In the genomic region with DNA sequence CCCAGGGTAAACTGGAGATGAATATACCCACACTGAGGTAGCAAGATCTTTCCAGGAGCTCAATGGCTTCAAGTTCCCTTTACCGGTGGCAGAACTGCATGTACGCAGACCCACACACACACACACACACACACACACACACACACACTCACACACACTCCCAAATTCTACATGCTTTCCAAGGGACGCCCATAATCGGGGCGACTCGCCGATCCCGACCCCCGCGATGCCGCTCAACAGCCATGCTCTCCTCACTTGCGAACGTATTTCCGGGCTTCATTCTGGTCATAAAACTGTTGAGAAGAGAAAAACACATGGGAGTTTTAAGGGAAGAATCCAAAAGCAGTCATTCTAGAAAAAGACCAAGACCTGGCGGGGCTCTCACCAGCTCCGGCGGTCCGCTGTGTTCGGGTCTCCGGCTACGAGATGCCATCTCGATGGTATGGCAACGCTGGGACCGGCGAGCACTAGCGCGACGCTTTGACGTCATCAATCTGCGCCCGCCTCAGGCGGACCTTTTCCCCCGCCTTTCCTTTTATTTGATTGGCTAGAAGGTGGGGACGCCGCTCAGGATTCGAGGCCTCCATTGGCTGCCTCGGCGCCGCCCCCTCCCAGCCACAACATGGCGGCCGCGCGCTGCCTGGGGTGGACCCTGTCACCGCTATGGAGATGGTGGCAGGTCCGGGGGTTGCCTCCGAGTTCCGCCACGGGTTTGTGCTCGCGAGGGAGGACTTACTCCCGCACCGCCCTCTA, we compare ENCODE assay signal across 8 mouse cellular contexts. TPM values are rescaled to one million over a fixed set of nuclear protein-coding genes. Genes with fewer than 3 reads are reported as not detected.
DNase-seq lines count a peak whose midpoint lies in the region; ATAC-seq and TF ChIP-seq lines count a peak whose summit lies in the region.

Dnajc30 (plus strand) TSS at position 574 of the 753 bp plus-strand sequence.

- TF ChIP-seq POLR2A in bone marrow macrophage, adult 2 months (IDR thresholded peaks at IDR 0.05; ENCODE audit: borderline replicate concordance, low read depth, low read length): no peak
- peak; percentile 86 for TF ChIP-seq POLR2A in embryonic fibroblast, embryonic 13.5 days (IDR thresholded peaks at IDR 0.05; ENCODE audit: low read depth, low read length)

- H3K4me3 ChIP-seq in bone marrow macrophage, adult 2 months (ENCODE audit: insufficient read depth, low read length): peak within 1 kb of the TSS; percentile 96
- H3K4me3 ChIP-seq in embryonic fibroblast, embryonic 13.5 days (ENCODE audit: insufficient read depth, low read length): peak within 1 kb of the TSS; percentile 89
- H3K4me3 ChIP-seq in kidney, embryonic 14.5 days (ENCODE audit: low read length): peak within 1 kb of the TSS; percentile 90
- peak within 1 kb of the TSS; percentile 95 for H3K4me3 ChIP-seq in limb, embryonic 15.5 days

- peaks cover 14% of the 10 kb centered on the region for H3K4me1 ChIP-seq in bone marrow macrophage, adult 2 months (ENCODE audit: control insufficient read depth, insufficient read depth, low read length)
- no peaks in the 10 kb centered on the region for H3K4me1 ChIP-seq in embryonic fibroblast, embryonic 13.5 days (ENCODE audit: control insufficient read depth, insufficient read depth, low read length)
- H3K4me1 ChIP-seq in kidney, embryonic 14.5 days (ENCODE audit: control insufficient read depth, insufficient read depth, low read length): peaks cover 11% of the 10 kb centered on the region
- peaks cover 21% of the 10 kb centered on the region for H3K4me1 ChIP-seq in limb, embryonic 15.5 days

- TF ChIP-seq CTCF in bone marrow macrophage, adult 2 months (IDR thresholded peaks at IDR 0.05; ENCODE audit: low read depth, low read length): no peak
- no peak for TF ChIP-seq CTCF in embryonic fibroblast, embryonic 13.5 days (IDR thresholded peaks at IDR 0.05; ENCODE audit: borderline replicate concordance, insufficient read depth, low read length)

- WGBS in kidney, embryonic 14.5 days: under 1% methylated on average over 52 of the region's 52 CpGs
- WGBS in limb, embryonic 15.5 days: under 1% methylated on average over 52 of the region's 52 CpGs

- H3K9ac ChIP-seq in kidney, embryonic 14.5 days (ENCODE audit: low read depth, low read length): peak within 1 kb of the TSS; percentile 89
- H3K9ac ChIP-seq in limb, embryonic 15.5 days: peak within 1 kb of the TSS; percentile 79

- no peaks in the 10 kb centered on the region for H3K27me3 ChIP-seq in kidney, embryonic 14.5 days (ENCODE audit: control insufficient read depth, insufficient read depth, low read length)
- H3K27me3 ChIP-seq in limb, embryonic 15.5 days: no peaks in the 10 kb centered on the region

- peak within 1 kb of the TSS; percentile 30; the same call in 1 of the 2 replicates for H3K27ac ChIP-seq in bone marrow macrophage, adult 2 months (ENCODE audit: insufficient read depth, low read depth, low read length)
- H3K27ac ChIP-seq in embryonic fibroblast, embryonic 13.5 days (ENCODE audit: insufficient read depth, low read length): no peak within 1 kb of the TSS
- no peak within 1 kb of the TSS for H3K27ac ChIP-seq in kidney, embryonic 14.5 days (ENCODE audit: low read depth, low read length)
- H3K27ac ChIP-seq in limb, embryonic 15.5 days: peak within 1 kb of the TSS; percentile 69

- no peaks in the 10 kb centered on the region for H3K9me3 ChIP-seq in kidney, embryonic 14.5 days (ENCODE audit: control insufficient read depth, low read length)
- H3K9me3 ChIP-seq in limb, embryonic 15.5 days: no peaks in the 10 kb centered on the region

- ATAC-seq in kidney, embryonic 14.5 days (ENCODE audit: low FRiP score, low TSS enrichment): peak; percentile 97
- peak; percentile 93 for ATAC-seq in limb, embryonic 15.5 days (ENCODE audit: insufficient number of reproducible peaks, low FRiP score, low TSS enrichment, low read depth)

- H3K36me3 ChIP-seq in kidney, embryonic 14.5 days (ENCODE audit: control insufficient read depth, insufficient read depth, low read length): peaks cover 33% of the 10 kb centered on the region
- peaks cover 61% of the 10 kb centered on the region for H3K36me3 ChIP-seq in limb, embryonic 15.5 days

- DNase-seq in A20 (ENCODE audit: low read depth, low spot score): peak; percentile 97
- DNase-seq in heart, adult 9 months (ENCODE audit: low spot score in 2 of 2): peak; percentile 96
- DNase-seq in monocyte, adult 2 months (ENCODE audit: low read depth in 1 of 2, low spot score in 2 of 2): peak; percentile 87 to 95
- peak; percentile 96 to 97 for DNase-seq in spleen, postnatal 36 days (ENCODE audit: low spot score in 2 of 2)

- peak within 1 kb of the TSS; percentile 93 for H3K4me2 ChIP-seq in kidney, embryonic 14.5 days (replicated peaks; ENCODE audit: low read depth, low read length)
- H3K4me2 ChIP-seq in limb, embryonic 15.5 days: peak within 1 kb of the TSS; percentile 93

RNA-seq across cellular contexts. Expression of gene Dnajc30, which starts in this region (rescaled TPM):
- polyA plus RNA-seq in bone marrow macrophage, adult 2 months (2012; ENCODE audit: insufficient read depth, insufficient read length, missing spikeins): 21.6 and 22.4 TPM in 2 replicates
- polyA plus RNA-seq in embryonic fibroblast, embryonic 13.5 days (2011; ENCODE audit: insufficient read length, low read depth, missing spikeins): 15.2 and 18.1 TPM in 2 replicates
- polyA plus RNA-seq in kidney, embryonic 14.5 days (2014; fragmentation: Nextera tagmentation; extraction: Ambion mirVana): 33.4 and 34.4 TPM in 2 replicates
- polyA plus RNA-seq in limb, embryonic 15.5 days (2015; fragmentation: Nextera tagmentation; extraction: Ambion mirVana): 31.2 and 33.3 TPM in 2 replicates

Comparison
In these comparisons a context has a peak if more than half of its experiments do, and no peak if none do; other contexts are left out.
1. H3K27ac ChIP-seq: peak in bone marrow macrophage, adult 2 months (single experiment) and limb, embryonic 15.5 days (single experiment); none in embryonic fibroblast, embryonic 13.5 days (single experiment) and kidney, embryonic 14.5 days (single experiment).
2. Peak in every context shown above with its lines, with median percentiles within 50 percentile points of each other: DNase-seq and H3K4me3 ChIP-seq.